Mouse (Mus musculus): Measurements from ENCODE around the gene Atp2b4.

The Atp2b4 gene

DNA sequence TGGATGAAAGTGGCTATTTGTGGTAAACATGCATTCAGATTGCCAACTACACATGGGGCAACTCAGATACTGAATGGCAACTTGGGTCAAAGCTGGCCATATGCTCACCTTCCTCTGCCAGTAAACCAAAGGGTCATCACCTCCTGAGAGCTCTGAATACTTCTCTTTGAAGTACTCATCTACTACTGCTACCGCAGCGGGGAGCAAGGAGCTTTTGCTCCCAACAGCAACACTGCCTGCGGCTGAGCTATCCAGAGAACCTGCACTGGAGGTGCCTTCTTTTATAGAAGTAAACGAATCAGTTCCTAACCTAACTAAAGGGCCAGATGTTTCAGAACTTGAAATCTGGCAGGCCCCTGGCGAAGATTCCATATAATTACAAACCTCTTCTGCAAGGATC, 144.0 kb downstream of the Atp2b4 start:
- no peak for DNase-seq (ENCODE audit: extremely low spot score)

- DNase-seq (ENCODE audit: extremely low spot score): no peak
Measured at GRCm38 (mm10) chr1:133653033-133653432, 147.8 kb downstream of the Atp2b4 start.

DNA sequence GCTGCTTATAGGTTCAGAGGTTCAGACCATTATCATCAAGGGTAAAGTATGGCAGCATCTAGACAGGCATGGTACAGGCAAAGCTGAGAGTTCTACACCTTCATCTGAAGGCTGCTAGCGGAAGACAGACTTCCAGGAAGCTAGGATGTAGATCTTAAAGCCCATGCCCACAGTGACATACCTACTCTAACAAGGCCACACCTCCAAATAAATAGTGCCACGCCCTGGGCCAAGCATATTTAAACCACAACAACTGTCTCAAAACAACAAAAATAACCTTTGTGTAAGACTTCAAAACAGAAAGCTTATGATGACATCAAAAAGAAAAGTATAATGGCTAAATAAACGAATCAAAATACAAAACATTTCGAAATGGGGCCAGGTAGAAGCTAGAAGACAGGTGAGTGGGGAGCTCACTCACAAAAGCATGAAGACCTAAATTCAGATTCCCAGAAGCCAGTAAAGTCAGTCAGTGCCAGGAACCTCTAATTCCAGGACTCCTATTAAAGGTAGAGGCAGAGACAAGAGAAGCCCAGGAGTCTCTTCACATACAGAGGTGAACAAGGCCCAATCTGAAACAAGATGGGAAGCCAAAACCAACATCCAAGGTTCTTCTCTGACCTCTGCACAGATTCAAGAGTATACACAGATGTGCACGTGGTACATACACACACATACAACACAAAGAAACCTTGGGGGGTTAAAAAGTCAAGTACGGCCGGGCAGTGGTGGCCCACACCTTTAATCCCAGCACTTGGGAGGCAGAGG, 150.4 kb downstream of the Atp2b4 start:
- DNase-seq (ENCODE audit: extremely low spot score): no peak
